Mouse (Mus musculus) embryonic facial prominence, embryonic 11.5 days (tissue): ENCODE measurements around the gene C1ql4. TPM values are rescaled to one million over a fixed set of nuclear protein-coding genes. Genes with fewer than 3 reads are reported as not detected.

ENCODE experiments used
- ATAC-seq: fragments of 200-750 bp; cut with Nextera tagmentation; replicated peaks from 2 replicates; pipeline ENCODE4 v1.8.0; 2017; ENCODE audit warnings: low read depth; ENCODE audit not compliant: insufficient number of reproducible peaks, low FRiP score, low TSS enrichment
- DNase-seq: peaks from one replicate; pipeline ENCODE4 v3.0.0-alpha.2; 2015; ENCODE audit warnings: low spot score
- H3K27ac ChIP-seq: fragments of 300-500 bp; sonication (generic); replicated peaks from 2 replicates; pipeline ENCODE4 v1.5.1; 2014; ENCODE audit warnings: mild to moderate bottlenecking, low read depth, low read length, control low read depth
- H3K27me3 ChIP-seq: fragments of 300-500 bp; sonication (generic); 2 replicates; pipeline ENCODE4 v1.6.1; 2014; ENCODE audit warnings: mild to moderate bottlenecking, low read length, moderate library complexity, mixed read lengths; ENCODE audit not compliant: control insufficient read depth, insufficient read depth
- H3K36me3 ChIP-seq: fragments of 300-500 bp; sonication (generic); replicated peaks from 2 replicates; pipeline ENCODE4 v1.6.1; 2014; ENCODE audit warnings: low read depth, mild to moderate bottlenecking, low read length, moderate library complexity, mixed read lengths; ENCODE audit not compliant: control insufficient read depth, insufficient read depth
- H3K4me1 ChIP-seq: fragments of 300-500 bp; sonication (generic); 2 replicates; pipeline ENCODE4 v1.6.1; 2014; ENCODE audit warnings: low read length, mixed read lengths; ENCODE audit not compliant: control insufficient read depth, insufficient read depth
- H3K4me2 ChIP-seq: fragments of 300-500 bp; sonication (generic); 2 replicates; pipeline ENCODE4 v1.6.1; 2014; ENCODE audit warnings: low read depth, mild to moderate bottlenecking, control low read depth, low read length, moderate library complexity
- H3K4me3 ChIP-seq: fragments of 300-500 bp; sonication (generic); 2 replicates; pipeline ENCODE4 v1.5.1; 2014; ENCODE audit warnings: low read depth, low read length, control low read depth
- H3K9ac ChIP-seq: fragments of 300-500 bp; sonication (generic); replicated peaks from 2 replicates; pipeline ENCODE4 v1.6.1; 2014; ENCODE audit warnings: mild to moderate bottlenecking, control low read depth, low read length
- H3K9me3 ChIP-seq: fragments of 300-500 bp; sonication (generic); replicated peaks from 2 replicates; pipeline ENCODE4 v1.6.1; 2016; ENCODE audit warnings: mild to moderate bottlenecking, low read length, inconsistent platforms, mixed read lengths; ENCODE audit not compliant: control insufficient read depth
- WGBS: fragments of 180-500 bp; shearing (Covaris S2); extraction: QIAGEN DNeasy Blood & Tissue Kit; methylation state at CpG from one replicate; pipeline ENCODE4 v1.1.7; 2014; 5-methylcytosine and 5-hydroxymethylcytosine counted together
- polyA plus RNA-seq: library from polyadenylated mRNA; unstranded; fragments of >200 nt; fragmentation: Nextera tagmentation; extraction: Ambion mirVana; gene quantifications from 2 replicates; pipeline ENCODE4 v1.2.1, GENCODE M21; 2014

C1ql4 gene
- polyA plus RNA-seq, 1 experiment from 2014 or later, result 1.0 TPM

DNA sequence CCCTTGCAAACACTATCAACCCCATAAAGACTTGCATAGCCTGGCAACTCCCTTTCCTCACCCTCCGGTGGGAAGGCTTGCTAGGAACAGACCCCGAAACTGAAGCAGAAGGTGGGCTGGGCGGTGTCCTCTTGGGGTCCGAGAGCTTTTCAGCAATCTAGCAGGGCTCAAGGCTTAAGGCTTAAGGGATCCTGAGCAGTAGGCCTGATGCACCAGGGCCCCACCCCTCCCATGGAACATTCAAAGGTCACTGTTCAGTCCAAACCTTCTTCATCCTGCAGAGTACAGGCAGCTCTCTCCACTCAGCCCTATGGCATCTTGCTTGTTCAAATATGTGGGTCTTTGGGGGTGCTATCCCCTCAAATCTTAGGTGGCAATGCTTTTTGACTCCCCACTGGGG is 1.6 kb downstream of the C1ql4 start:
- 77% methylated on average over 4 of the region's 4 CpGs for WGBS
- H3K4me3 ChIP-seq, result no peak overlapping the region

DNA sequence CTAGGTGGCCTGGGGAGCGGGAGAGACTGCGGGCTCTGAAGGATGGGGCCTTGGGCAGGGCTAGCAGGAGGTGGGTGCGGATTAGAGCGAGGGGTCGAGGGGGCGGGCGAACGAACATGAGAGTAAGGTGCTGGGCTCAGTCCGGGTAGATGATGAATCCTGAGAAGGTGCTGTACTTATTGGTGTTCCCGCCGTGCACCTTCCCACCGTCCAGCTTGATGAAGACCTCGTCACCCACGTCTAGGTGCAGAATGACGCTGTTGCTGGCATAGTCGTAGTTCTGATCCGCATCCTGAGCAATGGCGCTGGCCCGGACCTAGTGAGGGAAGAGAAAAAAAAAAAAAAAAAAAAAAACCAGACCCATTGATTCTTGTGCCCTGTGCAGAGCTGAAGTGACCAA is 3.0 kb downstream of the C1ql4 start:
- Histone ChIP-seq H3K4me3 (no peak overlapping the region), H3K36me3 (peaks cover 7% of the 10 kb centered on the region; the same call in 1 of the 2 replicates), H3K4me2 (no peak overlapping the region), H3K9ac (no peak overlapping the region), H3K9me3 (no peaks in the 10 kb centered on the region), H3K27me3 (peaks cover 42% of the 10 kb centered on the region), H3K4me1 (no peaks in the 10 kb centered on the region), H3K27ac (no peak overlapping the region)
- WGBS, result 8% methylated on average over 19 of the region's 19 CpGs
- ATAC-seq (no peak), DNase-seq (no peak)

More for the DNA sequence above, 1.6 kb downstream of the C1ql4 start:
- Histone ChIP-seq H3K4me1 (no peaks in the 10 kb centered on the region), H3K27me3 (peaks cover 48% of the 10 kb centered on the region), H3K9ac (no peak overlapping the region), H3K27ac (no peak overlapping the region), H3K36me3 (0 out of 2 replicates have a peak, but pooled peaks cover 5% of the 10 kb centered on the region), H3K4me2 (no peak overlapping the region), H3K9me3 (no peaks in the 10 kb centered on the region)
- no peak for DNase-seq
- ATAC-seq, result no peak

DNA sequence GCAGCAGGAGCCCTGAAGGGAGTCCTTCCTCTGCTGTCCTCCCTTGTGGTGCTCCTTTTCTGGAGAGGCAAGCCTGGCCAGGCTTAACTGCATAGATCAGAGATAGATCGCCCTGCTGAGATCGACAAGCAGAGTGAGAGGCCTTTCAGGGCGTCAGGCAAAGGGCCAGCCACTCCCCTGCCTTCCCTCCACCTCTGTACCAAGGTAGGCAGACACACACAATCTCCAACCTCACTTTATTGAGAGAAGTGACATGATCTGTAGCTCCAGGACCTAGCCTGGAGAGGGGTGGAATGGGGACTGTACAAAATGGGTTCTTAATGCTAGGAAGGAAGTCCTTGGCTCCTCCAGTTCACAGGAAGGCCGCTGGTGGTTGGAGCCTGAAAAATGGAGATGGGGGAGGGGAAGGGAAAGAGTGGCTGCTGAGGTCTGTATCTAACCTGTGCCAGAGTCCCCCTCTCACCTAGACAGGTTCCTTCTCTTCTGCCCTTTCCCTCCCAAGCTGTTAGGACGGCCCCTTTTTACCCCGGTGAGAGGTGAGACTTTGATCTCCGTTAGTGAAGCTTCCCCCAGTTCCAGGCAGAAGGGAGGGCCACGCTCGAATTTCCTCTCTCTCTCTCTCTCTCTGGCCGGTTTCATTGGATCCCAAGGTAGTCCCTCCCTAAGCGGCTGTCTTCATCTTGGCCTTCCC is 3.6 kb downstream of the C1ql4 start:
- ATAC-seq (no peak), DNase-seq (peak; percentile 45)
- 6% methylated on average over 11 of the region's 11 CpGs for WGBS
- Histone ChIP-seq H3K36me3 (peaks cover 7% of the 10 kb centered on the region; the same call in 1 of the 2 replicates), H3K27me3 (peaks cover 36% of the 10 kb centered on the region), H3K9ac (no peak overlapping the region), H3K27ac (no peak overlapping the region), H3K4me1 (no peaks in the 10 kb centered on the region), H3K4me2 (no peak overlapping the region), H3K9me3 (no peaks in the 10 kb centered on the region), H3K4me3 (no peak overlapping the region)

DNA sequence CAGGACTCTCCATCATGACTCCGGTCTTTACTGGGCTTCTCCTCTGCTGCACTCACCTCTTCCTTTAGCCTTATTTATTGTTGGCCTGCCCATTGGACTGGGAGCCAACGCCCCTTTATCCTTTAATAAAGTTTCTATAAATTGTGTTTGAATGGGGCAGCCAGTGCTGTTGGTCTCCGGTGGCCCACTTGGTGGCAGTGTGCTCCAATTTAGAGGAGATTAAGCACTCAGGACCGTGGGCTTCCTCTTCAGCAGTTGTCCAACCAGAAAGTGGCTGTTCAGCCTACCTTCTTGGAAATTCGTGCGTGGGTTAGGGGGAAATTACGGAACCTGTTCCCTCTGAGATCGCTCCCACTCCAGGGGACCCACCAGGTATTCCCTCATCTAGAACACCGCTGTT is 4.4 kb downstream of the C1ql4 start:
- Histone ChIP-seq H3K4me2 (no peak overlapping the region), H3K4me3 (no peak overlapping the region), H3K27me3 (peaks cover 31% of the 10 kb centered on the region), H3K36me3 (peaks cover 10% of the 10 kb centered on the region), H3K27ac (no peak overlapping the region), H3K4me1 (no peaks in the 10 kb centered on the region), H3K9ac (no peak overlapping the region), H3K9me3 (no peaks in the 10 kb centered on the region)
- ATAC-seq (no peak), DNase-seq (peak; percentile 65)
- 74% methylated on average over 9 of the region's 9 CpGs for WGBS

DNA sequence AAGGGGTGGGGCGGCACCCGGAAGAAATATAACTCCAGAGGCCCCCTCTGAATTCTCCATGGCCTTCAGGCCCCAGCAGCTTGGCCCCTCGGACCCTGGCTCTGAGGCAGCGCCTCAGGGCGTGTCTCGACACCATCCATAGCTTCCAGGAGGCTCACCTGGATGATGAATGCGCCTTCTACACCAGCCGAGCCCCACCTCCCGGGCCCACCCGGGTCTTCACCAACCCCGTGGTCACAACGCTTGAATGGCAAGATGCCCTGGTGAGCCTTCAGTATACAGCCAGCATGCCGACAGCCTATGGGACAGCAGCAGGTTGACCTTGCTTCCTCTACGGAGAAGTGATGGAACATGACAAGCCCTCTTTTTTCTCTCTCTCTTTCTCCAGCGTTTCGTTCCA is 4.8 kb downstream of the C1ql4 start:
- Histone ChIP-seq H3K4me3 (no peak overlapping the region), H3K4me2 (no peak overlapping the region), H3K27me3 (peaks cover 27% of the 10 kb centered on the region), H3K36me3 (peaks cover 12% of the 10 kb centered on the region), H3K9ac (no peak overlapping the region), H3K27ac (no peak overlapping the region), H3K4me1 (no peaks in the 10 kb centered on the region), H3K9me3 (no peaks in the 10 kb centered on the region)
- ATAC-seq, result no peak
- WGBS, result 88% methylated on average over 16 of the region's 16 CpGs
- DNase-seq, result no peak

DNA sequence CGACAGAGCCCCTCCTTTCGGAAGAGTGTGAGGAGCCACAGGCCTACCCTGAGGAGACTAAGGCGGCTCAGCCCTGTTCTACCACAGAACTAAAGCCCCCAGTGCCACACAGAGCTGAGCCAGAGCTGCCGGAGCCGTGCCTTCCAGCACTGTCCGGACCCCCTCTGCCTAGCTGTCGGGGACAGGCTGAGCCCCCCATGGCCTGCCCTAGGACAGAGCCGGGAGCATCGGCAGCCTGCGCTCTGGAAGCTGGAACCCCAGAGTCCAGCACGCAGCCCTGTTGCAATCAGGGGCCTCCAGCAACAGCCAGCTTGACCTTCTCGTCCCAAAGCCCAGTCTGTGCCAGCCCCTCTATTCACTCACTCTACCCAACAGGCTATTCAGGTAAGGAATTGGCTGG is 5.3 kb downstream of the C1ql4 start:
- Histone ChIP-seq H3K4me2 (no peak overlapping the region), H3K9me3 (no peaks in the 10 kb centered on the region), H3K4me3 (no peak overlapping the region), H3K27ac (no peak overlapping the region), H3K27me3 (peaks cover 22% of the 10 kb centered on the region), H3K9ac (no peak overlapping the region), H3K36me3 (peaks cover 12% of the 10 kb centered on the region), H3K4me1 (no peaks in the 10 kb centered on the region; the same call in 1 of the 2 replicates)
- WGBS, result 94% methylated on average over 12 of the region's 12 CpGs
- DNase-seq (no peak), ATAC-seq (0 out of 2 replicates have a peak, but pooled peaks have one; percentile 19)

DNA sequence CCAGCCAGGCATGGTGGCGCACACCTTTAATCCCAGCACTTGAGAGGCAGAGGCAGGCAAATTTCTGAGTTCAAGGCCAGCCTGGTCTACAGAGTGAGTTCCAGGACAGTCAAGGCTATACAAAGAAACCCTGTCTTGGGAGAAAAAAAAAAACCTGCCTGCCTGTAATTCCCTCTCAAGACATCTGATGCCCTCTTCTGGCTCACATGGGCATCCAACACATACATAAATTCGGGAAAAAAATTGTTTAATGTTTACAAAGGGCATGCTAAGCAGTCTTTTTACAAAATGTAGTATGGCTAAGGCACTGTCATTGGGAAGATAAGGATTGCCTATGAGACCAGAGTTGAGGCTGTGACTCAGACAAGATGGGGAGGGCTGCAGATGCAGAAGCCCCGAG is 7.8 kb downstream of the C1ql4 start:
- Histone ChIP-seq H3K27ac (no peak overlapping the region), H3K4me2 (no peak overlapping the region), H3K4me3 (no peak overlapping the region), H3K27me3 (peaks cover 2% of the 10 kb centered on the region; the same call in 1 of the 2 replicates), H3K9me3 (no peaks in the 10 kb centered on the region), H3K4me1 (peaks cover 4% of the 10 kb centered on the region), H3K36me3 (peaks cover 12% of the 10 kb centered on the region), H3K9ac (no peak overlapping the region)
- DNase-seq (no peak), ATAC-seq (no peak)
- 78% methylated on average over 3 of the region's 3 CpGs for WGBS

DNA sequence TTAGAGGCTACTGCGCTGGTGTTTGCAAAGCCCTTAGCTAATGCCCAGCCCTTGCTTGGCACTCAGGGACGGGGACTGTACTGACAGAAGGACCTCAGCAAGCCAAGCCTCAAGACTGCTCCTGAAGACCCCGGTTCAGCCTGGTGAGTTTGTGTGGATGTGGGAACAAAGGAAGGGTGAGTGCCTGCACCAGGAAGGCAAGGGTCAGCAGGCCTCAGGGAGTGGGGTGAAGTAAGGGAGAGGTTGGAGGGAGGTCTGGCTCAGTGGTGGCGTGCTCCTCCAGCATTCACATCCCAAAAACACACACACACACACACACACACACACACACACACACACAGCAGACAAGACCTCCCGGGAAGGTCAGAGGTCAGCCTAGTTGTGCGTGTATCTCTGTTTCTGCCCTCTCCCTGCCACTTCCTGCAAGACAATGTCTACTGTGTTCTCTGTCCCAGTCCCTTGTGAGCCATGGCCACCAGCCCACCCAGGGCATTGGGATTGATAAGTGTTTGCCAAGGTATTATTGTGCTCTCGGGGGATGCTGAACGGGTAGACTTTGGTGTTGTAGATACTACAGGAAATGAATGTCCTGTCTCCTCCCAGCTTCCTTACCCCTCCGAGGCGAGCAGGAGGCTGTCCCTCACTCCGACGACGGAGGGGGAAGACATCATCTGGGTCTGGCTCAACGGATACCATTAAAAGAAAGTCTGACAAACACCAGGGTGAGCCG is 9.3 kb downstream of the C1ql4 start:
- ATAC-seq (no peak), DNase-seq (no peak)
- no peaks in the 10 kb centered on the region for H3K27me3 ChIP-seq
- H3K36me3 ChIP-seq, result peaks cover 12% of the 10 kb centered on the region
- H3K4me1 ChIP-seq, result peaks cover 4% of the 10 kb centered on the region
- 46% methylated on average over 15 of the region's 15 CpGs for WGBS
- H3K4me3 ChIP-seq, result no peak overlapping the region
- no peaks in the 10 kb centered on the region for H3K9me3 ChIP-seq
- peak overlapping the region; percentile 4; the same call in 1 of the 2 replicates for H3K4me2 ChIP-seq
- no peak overlapping the region for H3K9ac ChIP-seq
- H3K27ac ChIP-seq, result no peak overlapping the region
